Mouse (Mus musculus) right cerebral cortex, postnatal 10 days (tissue): ENCODE measurements around the gene Arl11.
A peak's percentile ranks its signal among the peaks of the same experiment; 100 is the strongest.

Experiments used
- DNase-seq, 2 experiments: peaks; one replicate each; pipeline ENCODE4 v3.0.0; 2021; ENCODE audit warnings: low spot score in 2 of 2

The Arl11 gene

GRCm38 (mm10) chr14:61309593-61309992, at the start of gene Arl11:
Gene Arl11, plus strand, starts transcription at chr14:61309753.
- DNase-seq: no peak

GRCm38 (mm10) chr14:61267908-61268475, 41.6 kb upstream of the Arl11 start:
- no peak for DNase-seq

- no peak for DNase-seq
These were observed 34.9 kb upstream of the Arl11 start for GRCm38 (mm10) chr14:61274414-61275198.

DNA sequence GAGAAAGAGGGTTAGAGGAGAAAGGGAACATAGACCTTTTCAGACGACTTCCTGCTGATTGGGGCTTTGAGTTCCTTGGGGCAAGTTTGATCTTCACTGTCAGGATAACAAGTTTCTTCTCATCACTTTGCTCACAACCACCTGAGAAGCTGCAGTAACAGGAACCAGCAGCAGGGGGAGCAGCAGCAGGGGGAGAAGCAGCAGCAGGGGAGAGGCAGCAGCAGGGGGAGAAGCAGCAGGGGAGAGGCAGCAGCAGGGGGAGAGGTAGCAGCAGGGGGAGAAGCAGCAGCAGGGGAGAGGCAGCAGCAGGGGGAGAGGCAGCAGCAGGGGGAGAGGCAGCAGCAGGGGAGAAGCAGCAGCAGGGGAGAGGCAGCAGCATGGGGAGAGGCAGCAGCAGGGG, 32.3 kb upstream of the Arl11 start:
- DNase-seq: peak in 1 of 2 experiments; percentile 29

- DNase-seq: no peak
These were observed 30.8 kb upstream of the Arl11 start for GRCm38 (mm10) chr14:61278676-61279300.

- no peak for DNase-seq
These were observed 20.8 kb upstream of the Arl11 start for GRCm38 (mm10) chr14:61288606-61289286.

DNA sequence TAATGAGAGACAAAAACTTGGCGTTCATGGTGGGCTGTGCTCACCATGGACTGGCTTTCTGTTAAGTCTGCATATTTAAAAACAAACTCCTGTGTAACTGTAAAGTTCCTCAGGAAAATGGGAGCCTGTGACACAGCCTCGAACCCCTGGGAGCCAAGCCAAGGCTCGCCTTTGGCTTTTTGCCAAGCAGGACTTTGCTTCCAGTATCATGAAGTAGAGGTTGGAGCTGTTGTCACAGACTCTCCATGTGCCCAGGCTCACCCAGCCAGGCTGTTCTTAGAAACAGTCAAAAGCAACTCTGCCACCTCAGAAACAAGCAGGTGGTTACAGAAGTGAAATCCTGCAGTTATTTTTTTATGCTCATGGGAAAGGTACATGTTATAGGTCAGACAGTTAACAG, 18.9 kb upstream of the Arl11 start:
- DNase-seq: no peak

DNA sequence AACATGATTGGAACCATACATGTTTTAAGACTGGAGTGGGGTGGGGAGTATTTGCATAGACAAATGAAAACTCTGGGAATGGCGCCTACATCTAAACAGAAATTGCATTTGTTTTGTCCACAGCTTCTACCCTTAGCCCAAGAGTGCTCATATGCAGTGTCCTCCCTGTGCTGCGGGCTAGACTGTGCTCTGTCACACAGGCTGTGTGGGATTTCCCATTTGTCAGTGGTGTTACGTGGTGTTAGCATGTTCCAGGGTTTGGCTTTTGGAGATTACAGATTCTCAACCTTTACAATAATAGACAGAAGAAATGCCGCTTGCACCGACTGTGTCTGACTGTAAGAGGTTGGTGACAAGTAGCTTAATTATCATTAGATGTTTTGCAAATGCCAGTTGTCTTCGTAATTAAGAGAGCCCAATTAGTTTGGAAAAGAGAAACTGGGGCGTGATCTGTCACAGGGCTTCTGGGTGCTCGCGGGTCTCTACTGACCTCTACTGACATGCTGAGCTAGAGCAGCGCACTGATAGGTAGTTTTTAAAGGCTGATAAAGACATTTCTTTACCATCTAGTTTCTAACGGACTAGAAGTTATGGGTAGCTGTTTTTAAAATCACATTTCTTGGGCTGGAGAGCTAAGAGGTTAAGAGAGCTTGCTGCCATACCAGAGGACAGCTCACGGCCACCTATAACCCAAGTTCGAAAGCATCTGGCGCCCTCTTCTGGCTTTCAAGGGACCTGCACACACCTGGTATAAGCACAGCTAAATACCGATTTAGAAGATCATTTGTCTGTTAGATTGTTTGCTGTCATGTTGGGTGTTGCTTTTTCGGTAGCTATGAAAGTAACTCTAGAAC, 15.4 kb upstream of the Arl11 start:
- DNase-seq: peak; percentile 58 to 73

DNA sequence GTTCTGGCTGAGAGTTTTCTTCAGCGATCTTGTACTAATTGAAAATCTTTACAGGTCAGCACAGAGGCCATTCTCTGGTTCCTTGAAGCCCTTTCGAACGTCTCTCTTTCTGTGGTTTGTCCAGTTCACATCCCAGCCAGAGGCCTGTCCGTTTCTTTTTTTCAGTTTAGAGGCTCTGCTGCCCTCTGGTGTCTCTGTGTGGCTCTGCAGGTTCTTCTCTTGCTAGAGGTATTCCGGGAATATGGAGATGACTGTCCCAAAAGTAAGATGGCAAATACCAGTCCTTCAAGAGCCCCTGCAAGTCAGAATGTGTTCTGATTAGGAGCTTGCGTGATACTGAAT, 14.8 kb upstream of the Arl11 start:
- peak; percentile 40 to 64 for DNase-seq

GRCm38 (mm10) chr14:61299810-61300209, 9.7 kb upstream of the Arl11 start:
- DNase-seq: no peak

- DNase-seq: no peak
These were observed 8.2 kb upstream of the Arl11 start for GRCm38 (mm10) chr14:61301323-61301722.

DNA sequence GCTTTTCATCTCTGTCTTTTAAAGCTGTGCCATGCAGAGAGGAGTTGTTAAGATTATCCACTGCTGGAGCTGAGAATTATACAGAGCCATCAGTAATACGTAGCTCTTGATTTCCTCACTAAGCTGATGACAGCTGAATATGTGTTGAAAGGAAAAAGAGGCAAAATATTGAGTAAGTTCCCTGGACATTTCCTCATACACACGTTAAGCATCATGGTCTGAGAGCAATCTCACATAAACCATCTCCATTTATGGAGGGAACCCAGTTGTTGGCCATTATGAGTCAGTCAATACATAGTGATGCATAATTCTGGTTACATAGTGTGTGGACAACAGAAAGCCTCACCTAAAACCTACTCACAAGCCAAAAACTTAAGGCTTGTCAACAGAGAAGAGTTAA, 7.1 kb upstream of the Arl11 start:
- no peak for DNase-seq

- DNase-seq: no peak
These were observed 5.5 kb upstream of the Arl11 start for GRCm38 (mm10) chr14:61303969-61304609.

DNA sequence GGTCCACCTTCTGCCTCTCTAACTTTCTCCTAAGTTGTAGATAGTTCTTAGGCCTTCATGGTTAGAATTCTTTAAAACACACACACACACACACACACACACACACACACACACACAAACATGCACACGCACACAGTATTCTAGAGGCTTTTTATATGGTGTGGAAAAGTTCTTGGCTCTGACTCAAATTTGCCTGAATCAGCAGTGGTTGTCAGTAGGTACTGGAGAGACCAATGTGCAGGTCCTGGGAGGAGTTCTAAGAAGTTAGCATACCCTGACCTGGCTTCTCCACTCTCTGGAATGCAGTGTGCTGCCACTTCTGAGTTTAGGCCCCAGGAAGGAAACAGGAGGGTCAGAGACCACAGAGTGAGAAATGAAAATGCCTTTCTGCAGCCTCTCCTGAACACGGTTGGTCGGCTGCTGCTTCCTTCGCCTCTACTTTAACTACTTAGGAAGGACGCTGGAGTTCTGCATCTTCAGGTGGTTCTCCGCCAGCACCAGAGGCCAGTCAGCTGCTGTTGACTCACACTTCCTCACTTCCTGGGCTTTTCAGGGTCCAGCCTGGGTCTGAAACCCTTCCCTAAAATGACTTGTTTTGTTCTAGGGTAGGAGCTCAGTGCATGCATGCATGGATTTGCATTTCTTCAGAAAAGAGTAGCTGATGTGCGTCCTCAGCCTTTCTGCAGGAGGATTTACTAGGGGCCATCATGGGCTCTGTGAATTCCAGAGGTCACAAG, 651 bp downstream of the Arl11 start:
- no peak for DNase-seq

DNA sequence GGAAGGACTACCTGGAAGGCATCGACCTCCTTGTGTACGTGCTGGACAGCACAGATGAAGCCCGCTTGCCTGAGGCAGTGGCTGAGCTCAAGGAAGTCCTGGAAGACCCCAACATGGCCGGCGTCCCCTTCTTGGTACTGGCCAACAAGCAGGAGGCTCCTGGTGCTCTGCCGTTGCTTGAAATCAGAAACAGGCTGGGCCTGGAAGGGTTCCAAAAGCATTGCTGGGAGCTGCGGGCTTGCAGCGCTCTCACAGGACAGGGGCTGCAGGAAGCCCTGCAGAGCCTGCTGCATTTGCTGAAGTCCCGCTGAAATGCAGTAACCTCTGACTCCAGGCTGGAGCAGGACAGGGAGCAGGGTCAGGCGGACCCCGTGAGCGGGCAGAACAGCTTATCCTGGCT, 1.4 kb downstream of the Arl11 start:
- DNase-seq: peak in 1 of 2 experiments; percentile 38

GRCm38 (mm10) chr14:61316861-61317260, 7.3 kb downstream of the Arl11 start:
- DNase-seq: peak; percentile 50 to 67

GRCm38 (mm10) chr14:61320765-61321164, 11.2 kb downstream of the Arl11 start:
- DNase-seq: no peak

DNA sequence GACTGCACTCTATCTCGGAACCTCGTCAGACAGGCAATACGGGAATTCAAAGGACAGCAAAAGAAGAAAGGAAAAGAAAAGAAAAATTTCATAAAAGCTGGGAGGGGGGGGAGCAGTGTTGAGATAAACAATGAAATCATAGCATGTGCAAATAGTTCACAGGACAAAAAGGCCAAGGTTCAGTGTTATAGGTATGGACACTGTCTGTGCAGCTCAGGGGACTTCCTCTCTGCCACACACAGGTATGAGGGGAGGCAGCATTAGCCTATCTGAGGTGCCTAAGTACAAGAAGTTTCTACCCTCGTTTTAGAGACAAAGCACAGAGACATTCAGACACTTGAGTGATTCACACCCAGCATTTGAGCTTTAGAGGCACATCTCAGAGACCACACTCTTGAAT, 11.6 kb downstream of the Arl11 start:
- DNase-seq: no peak

DNA sequence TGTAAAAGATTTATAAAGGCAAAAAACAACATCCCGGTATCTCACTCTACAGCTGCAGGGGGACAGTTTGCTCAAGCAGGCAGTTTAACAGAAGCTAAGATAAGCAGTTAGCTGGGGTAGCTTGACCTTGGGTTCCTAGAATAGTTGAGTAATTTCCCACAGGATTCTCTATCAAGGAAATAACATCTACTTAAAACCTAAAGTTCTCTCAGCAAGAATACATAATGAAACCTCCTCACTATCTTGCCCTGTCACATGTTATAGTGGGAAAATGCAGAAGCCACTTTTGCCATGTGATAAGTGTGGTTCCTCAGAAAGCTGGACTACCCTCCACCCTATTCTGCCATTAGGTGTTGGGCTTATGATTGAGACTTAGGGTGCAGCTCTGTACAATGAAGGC, 13.2 kb downstream of the Arl11 start:
- no peak for DNase-seq

GRCm38 (mm10) chr14:61327007-61327406, 17.5 kb downstream of the Arl11 start:
- peak in 1 of 2 experiments; percentile 40 for DNase-seq
